Mouse (Mus musculus) CH12.LX (cell line): ENCODE results near the gene Mybph.

Experiments used
- CTCF ChIP-seq, 2 experiments: IDR thresholded peaks in 1 of 2; conservative IDR thresholded peaks in 1 of 2; 2 replicates each; pipeline ENCODE4 v1.5.1; 2011 to 2012; ENCODE audit warnings: low read depth in 2 of 2, low read length in 2 of 2, improper control_type of control experiment in 1 of 2, inconsistent platforms in 1 of 2, mild to moderate bottlenecking in 1 of 2, moderate library complexity in 1 of 2
- POLR2A ChIP-seq: IDR thresholded peaks from 2 replicates; pipeline ENCODE4 v1.6.1; 2011; ENCODE audit warnings: low read depth, mild to moderate bottlenecking, improper control_type of control experiment, low read length

DNA sequence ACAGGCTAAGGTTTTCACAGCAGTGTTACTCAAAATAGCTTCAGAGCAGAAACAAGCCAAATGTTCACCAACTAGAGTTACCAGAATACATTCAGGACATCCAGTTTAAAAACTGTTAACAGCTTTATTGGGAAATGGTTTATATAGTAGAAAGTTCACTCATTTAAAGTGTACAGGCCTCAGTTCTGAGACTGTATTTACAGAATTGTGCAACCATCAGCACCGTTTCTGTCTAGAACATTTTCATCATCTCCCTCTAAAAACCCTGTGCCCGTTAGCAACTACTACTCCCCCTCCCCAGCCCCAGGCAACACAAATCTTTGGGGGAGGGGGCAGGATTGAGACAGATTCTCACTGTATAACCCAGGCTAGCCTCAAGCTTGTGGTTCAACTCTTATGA is 49.0 kb downstream of the Mybph start:
- TF ChIP-seq POLR2A (no peak), CTCF (conservative IDR thresholded peaks at IDR 0.05 in 1 of 2, IDR thresholded peaks at IDR 0.05 in 1 of 2; ENCODE audit: low read depth in 2 of 2, low read length in 2 of 2) (no peak)
